Mouse (Mus musculus): ENCODE data around the gene 4930583I09Rik.

4930583I09Rik gene

GRCm38 (mm10) chr17:64802168-64802955, 33.5 kb downstream of the 4930583I09Rik start:
- DNase-seq (ENCODE audit: low spot score): peak; percentile 32

GRCm38 (mm10) chr17:64792623-64793022, 43.2 kb downstream of the 4930583I09Rik start:
- DNase-seq (ENCODE audit: low spot score): no peak

GRCm38 (mm10) chr17:64792076-64792475, 43.8 kb downstream of the 4930583I09Rik start:
- DNase-seq (ENCODE audit: low spot score): no peak

GRCm38 (mm10) chr17:64789175-64789574, 46.7 kb downstream of the 4930583I09Rik start:
- DNase-seq (ENCODE audit: low spot score): no peak

- no peak for DNase-seq (ENCODE audit: low spot score)
Measured at GRCm38 (mm10) chr17:64788301-64788700, 47.6 kb downstream of the 4930583I09Rik start.

- no peak for DNase-seq (ENCODE audit: low spot score)
Measured at GRCm38 (mm10) chr17:64785961-64786360, 49.9 kb downstream of the 4930583I09Rik start.

Measured in embryo, embryonic 10 days (tissue).